ENCODE assay signal across 12 mouse cellular contexts in the genomic region with DNA sequence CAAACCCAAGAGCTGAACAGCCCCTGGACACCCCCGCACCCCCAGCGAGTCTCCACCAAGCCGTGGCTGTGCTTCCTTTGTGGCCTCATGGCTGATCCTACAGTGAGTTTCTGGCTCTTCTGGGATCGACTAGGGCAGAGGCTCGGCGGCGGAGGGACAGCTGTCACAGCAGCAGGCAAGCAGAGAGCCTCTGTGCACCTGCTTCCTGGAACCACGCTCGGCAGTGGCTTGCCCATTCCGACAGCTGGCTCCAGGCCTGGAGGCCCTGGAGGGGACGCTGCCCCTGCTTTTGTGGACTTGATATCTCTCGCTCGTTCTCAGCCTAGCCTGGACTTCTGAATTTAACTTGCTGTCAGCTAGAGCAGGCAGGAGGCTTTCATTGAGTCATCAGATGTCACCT. TPM values are rescaled to one million over a fixed set of nuclear protein-coding genes. Genes with fewer than 3 reads are reported as not detected.
DNase-seq lines count a peak whose midpoint lies in the region; ATAC-seq lines count a peak whose summit lies in the region.
"Had no signal": no experiment of that assay in that cellular context is flagged by ENCODE, and none has a peak within 500 bp of the region (broad histone marks: within the 10 kb centered on the region; RNA-seq: fewer than 3 reads in every experiment).

No protein-coding gene starts in this region.

- no peak overlapping the region for H3K4me2 ChIP-seq in liver, embryonic 16.5 days (ENCODE audit: low read depth, low read length)

- peaks cover 22% of the 10 kb centered on the region for H3K36me3 ChIP-seq in liver, embryonic 16.5 days (ENCODE audit: control insufficient read depth, insufficient read depth)

- ATAC-seq in liver, embryonic 16.5 days (ENCODE audit: low read depth): no peak
- ATAC-seq: lung, postnatal 0 days had no signal

- no peaks in the 10 kb centered on the region for H3K9me3 ChIP-seq in liver, embryonic 16.5 days (replicated peaks; ENCODE audit: control insufficient read depth, low read length)

- no peaks in the 10 kb centered on the region for H3K27me3 ChIP-seq in liver, embryonic 16.5 days (ENCODE audit: control insufficient read depth, insufficient read depth, low read depth, low read length)

- 50% methylated on average over 13 of the region's 13 CpGs for WGBS in liver, embryonic 16.5 days (ENCODE audit: insufficient replicate concordance)

- DNase-seq in heart, adult 18-20 months: peak; percentile 47 to 54
- DNase-seq in heart, postnatal 36 days: no peak
- peak; percentile 72 to 78 for DNase-seq in thymus, adult 18-20 months
- DNase-seq in thymus, postnatal 25 days: no peak
- DNase-seq in adrenal gland, adult 18-20 months (ENCODE audit: low spot score in 2 of 2): no peak
- no peak for DNase-seq in layer of hippocampus, adult 18-20 months (ENCODE audit: low spot score in 2 of 2)
- no peak for DNase-seq in natural killer cell, adult 2 months (ENCODE audit: low spot score in 2 of 2)
- DNase-seq: kidney, adult 18-20 months; layer of hippocampus, postnatal 36 days had no signal

- H3K4me3 ChIP-seq in liver, embryonic 16.5 days (ENCODE audit: low read depth, low read length): no peak overlapping the region

- H3K27ac ChIP-seq in liver, embryonic 16.5 days (ENCODE audit: low read length): peak overlapping the region; percentile 30

- no peak overlapping the region for H3K9ac ChIP-seq in liver, embryonic 16.5 days (ENCODE audit: low read depth, low read length)

- intact Hi-C loops in heart, postnatal 36 days (cut with DNase I): no loop called here

- peaks cover 42% of the 10 kb centered on the region for H3K4me1 ChIP-seq in liver, embryonic 16.5 days (ENCODE audit: control insufficient read depth, low read depth, low read length)

RNA-seq across cellular contexts. Expression of gene Fam78a, which starts 19.7 kb away (rescaled TPM):
- 10 to 100 TPM; 15.0 to 23.0 TPM for total RNA-seq in heart, adult 18-20 months (2021)
- total RNA-seq in heart, postnatal 36 days (2021): 10 to 100 TPM; 14.3 to 15.8 TPM
- 6.5 and 7.0 TPM in 2 replicates for polyA plus RNA-seq in liver, embryonic 16.5 days (2015; fragmentation: Nextera tagmentation; extraction: Ambion mirVana)
- total RNA-seq in adrenal gland, adult 18-20 months (2021): 1 to 10 TPM in 1 of 2 experiments, under 1 TPM in 1; 0.99 to 2.1 TPM
- total RNA-seq in layer of hippocampus, adult 18-20 months (2021): 1 to 10 TPM; 4.1 to 5.5 TPM
- polyA plus RNA-seq: C2C12 had no signal

RNA-seq across cellular contexts. Expression of gene Plpp7, which starts 30.4 kb away (rescaled TPM):
- 10 to 100 TPM; 27.3 to 38.3 TPM for total RNA-seq in heart, adult 18-20 months (2021)
- total RNA-seq in heart, postnatal 36 days (2021): 10 to 100 TPM; 24.7 to 32.1 TPM
- polyA plus RNA-seq in liver, embryonic 16.5 days (2015; fragmentation: Nextera tagmentation; extraction: Ambion mirVana): 1.4 and 2.1 TPM in 2 replicates
- total RNA-seq in adrenal gland, adult 18-20 months (2021): 1 to 10 TPM; 5.4 to 6.6 TPM
- total RNA-seq in layer of hippocampus, adult 18-20 months (2021): 10 to 100 TPM; 24.1 to 26.1 TPM

Comparison
In these comparisons a context has a peak if more than half of its experiments do, and no peak if none do; other contexts are left out.
1. DNase-seq: peak in heart, adult 18-20 months (2 of 2) and thymus, adult 18-20 months (2 of 2); none in heart, postnatal 36 days (0 of 2), thymus, postnatal 25 days (single experiment), adrenal gland, adult 18-20 months (0 of 2), layer of hippocampus, adult 18-20 months (0 of 2) and natural killer cell, adult 2 months (0 of 2).